Mouse (Mus musculus): ENCODE measurements at regions not wholly inside any gene's neighbourhood (a gene's known extent, or its start where the extent isn't known, plus 50 kb on each side); places are given as distances from the start of the nearest gene placed in this dataset.

DNA sequence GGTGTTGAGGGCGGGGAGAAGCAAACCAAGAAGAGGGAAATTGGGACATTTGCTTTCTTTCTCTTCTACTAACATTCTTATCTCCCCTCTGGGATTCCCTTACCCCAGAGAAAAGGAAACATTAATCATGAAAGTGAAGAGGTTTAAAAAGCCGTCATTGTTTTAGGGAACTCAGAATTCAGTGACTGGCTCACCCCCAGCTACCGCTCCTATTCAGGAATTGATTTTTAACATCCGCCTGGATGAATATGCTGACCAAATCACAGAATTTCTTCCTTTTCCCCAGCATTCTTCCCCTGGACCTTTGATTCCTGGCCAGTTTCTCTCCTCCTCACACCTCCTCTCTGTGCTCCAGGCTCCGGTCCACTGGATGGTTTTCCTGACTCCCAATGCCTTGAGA, 211.2 kb downstream of the Alg10b start:
- H3K9ac ChIP-seq (replicated peaks; ENCODE audit: low read depth, low read length), result no peak overlapping the region
- TF ChIP-seq CTCF (IDR thresholded peaks at IDR 0.05; ENCODE audit: low read depth) (no peak), EP300 (IDR thresholded peaks at IDR 0.05; ENCODE audit: low read depth) (no peak)
- H3K4me2 ChIP-seq (ENCODE audit: low read depth, low read length), result no peak overlapping the region
- ATAC-seq (ENCODE audit: insufficient read depth, low read depth) (no peak), DNase-seq (ENCODE audit: low spot score) (no peak)
- no peaks in the 10 kb centered on the region for H3K4me1 ChIP-seq (ENCODE audit: control insufficient read depth, insufficient read depth)
- H3K9me3 ChIP-seq (replicated peaks; ENCODE audit: control insufficient read depth, low read length), result no peaks in the 10 kb centered on the region
- H3K4me3 ChIP-seq (ENCODE audit: low read depth, low read length), result no peak overlapping the region
- H3K36me3 ChIP-seq (replicated peaks; ENCODE audit: control insufficient read depth, insufficient read depth, low read length), result no peaks in the 10 kb centered on the region
- WGBS, result 38% methylated on average over 5 of the region's 5 CpGs
- no peak overlapping the region for H3K27ac ChIP-seq (ENCODE audit: low read depth)
- H3K27me3 ChIP-seq (ENCODE audit: control insufficient read depth, insufficient read depth, low read length), result no peaks in the 10 kb centered on the region

All from heart, postnatal 0 days (tissue).